Mouse (Mus musculus) layer of hippocampus, adult 9-10 months (tissue): ENCODE measurements around the gene Hcrtr1.

Experiments used
- DNase-seq: peaks from one replicate; pipeline ENCODE4 v3.0.0; 2022; ENCODE audit warnings: low spot score

Hcrtr1 gene

GRCm38 (mm10) chr4:130167814-130168213 lies 28.7 kb upstream of the Hcrtr1 start:
- no peak for DNase-seq

GRCm38 (mm10) chr4:130167321-130167720 lies 28.2 kb upstream of the Hcrtr1 start:
- no peak for DNase-seq

GRCm38 (mm10) chr4:130166592-130166991 lies 27.4 kb upstream of the Hcrtr1 start:
- no peak for DNase-seq

- DNase-seq = no peak
These were observed 26.9 kb upstream of the Hcrtr1 start for GRCm38 (mm10) chr4:130166061-130166460.

GRCm38 (mm10) chr4:130164121-130164520 lies 25.0 kb upstream of the Hcrtr1 start:
- DNase-seq = no peak

- no peak for DNase-seq
These were observed 24.3 kb upstream of the Hcrtr1 start for GRCm38 (mm10) chr4:130163391-130163861.

- no peak for DNase-seq
These were observed 22.2 kb upstream of the Hcrtr1 start for GRCm38 (mm10) chr4:130161349-130161748.

GRCm38 (mm10) chr4:130156812-130157371 lies 17.7 kb upstream of the Hcrtr1 start:
- no peak for DNase-seq

- DNase-seq = no peak
These were observed 15.1 kb upstream of the Hcrtr1 start for GRCm38 (mm10) chr4:130154250-130154649.

- no peak for DNase-seq
These were observed 9.2 kb upstream of the Hcrtr1 start for GRCm38 (mm10) chr4:130148405-130148804.

- no peak for DNase-seq
These were observed 2.6 kb upstream of the Hcrtr1 start for GRCm38 (mm10) chr4:130141786-130142185.

GRCm38 (mm10) chr4:130140992-130141402 lies 1.8 kb upstream of the Hcrtr1 start:
- peak; percentile 29 for DNase-seq

GRCm38 (mm10) chr4:130138441-130139213 lies 532 bp downstream of the Hcrtr1 start:
- no peak for DNase-seq

- DNase-seq = no peak
These were observed 5.8 kb downstream of the Hcrtr1 start for GRCm38 (mm10) chr4:130133399-130133798.

GRCm38 (mm10) chr4:130131448-130132105 lies 7.6 kb downstream of the Hcrtr1 start:
- DNase-seq = no peak

- DNase-seq = no peak
These were observed 8.4 kb downstream of the Hcrtr1 start for GRCm38 (mm10) chr4:130130641-130131350.

GRCm38 (mm10) chr4:130130082-130130481 lies 9.1 kb downstream of the Hcrtr1 start:
- no peak for DNase-seq

GRCm38 (mm10) chr4:130128907-130129306 lies 10.3 kb downstream of the Hcrtr1 start:
- no peak for DNase-seq

GRCm38 (mm10) chr4:130125935-130126334 lies 13.2 kb downstream of the Hcrtr1 start:
- no peak for DNase-seq

- DNase-seq = no peak
These were observed 14.0 kb downstream of the Hcrtr1 start for GRCm38 (mm10) chr4:130125164-130125563.

GRCm38 (mm10) chr4:130124110-130124509 lies 15.0 kb downstream of the Hcrtr1 start:
- no peak for DNase-seq

GRCm38 (mm10) chr4:130123020-130123419 lies 16.1 kb downstream of the Hcrtr1 start:
- no peak for DNase-seq
